Mouse (Mus musculus) heart, embryonic 15.5 days (tissue): ENCODE results near the gene Dhx35. TPM values are rescaled to one million over a fixed set of nuclear protein-coding genes. Genes with fewer than 3 reads are reported as not detected.

Experiments used
- ATAC-seq: fragments of 200-750 bp; cut with Nextera tagmentation; replicated peaks from 2 replicates; pipeline ENCODE4 v1.8.0; 2017; ENCODE audit warnings: low read depth, moderate TSS enrichment; ENCODE audit not compliant: insufficient number of reproducible peaks, insufficient read depth, low FRiP score
- H3K27ac ChIP-seq: fragments of 300-500 bp; sonication (generic); 2 replicates; pipeline ENCODE4 v1.5.1; 2015; ENCODE audit warnings: mild to moderate bottlenecking, inconsistent platforms
- H3K27me3 ChIP-seq: fragments of 300-500 bp; sonication (generic); 2 replicates; pipeline ENCODE4 v1.6.1; 2015; ENCODE audit warnings: inconsistent platforms
- H3K36me3 ChIP-seq: fragments of 300-500 bp; sonication (generic); 2 replicates; pipeline ENCODE4 v1.6.1; 2015; ENCODE audit warnings: mild to moderate bottlenecking, inconsistent platforms
- H3K4me1 ChIP-seq: fragments of 300-500 bp; sonication (generic); replicated peaks from 2 replicates; pipeline ENCODE4 v1.6.1; 2015; ENCODE audit warnings: inconsistent platforms
- H3K4me2 ChIP-seq: fragments of 300-500 bp; sonication (generic); 2 replicates; pipeline ENCODE4 v1.6.1; 2015; ENCODE audit warnings: inconsistent platforms, mild to moderate bottlenecking, moderate library complexity
- H3K4me3 ChIP-seq: fragments of 300-500 bp; sonication (generic); 2 replicates; pipeline ENCODE4 v1.5.1; 2015; ENCODE audit warnings: mild to moderate bottlenecking, inconsistent platforms
- H3K9ac ChIP-seq: fragments of 300-500 bp; sonication (generic); 2 replicates; pipeline ENCODE4 v1.6.1; 2015; ENCODE audit warnings: mild to moderate bottlenecking, inconsistent platforms
- H3K9me3 ChIP-seq: fragments of 300-500 bp; sonication (generic); replicated peaks from 2 replicates; pipeline ENCODE4 v1.6.1; 2016; ENCODE audit warnings: inconsistent platforms
- WGBS: fragments of 180-500 bp; shearing (Covaris S2); methylation state at CpG from one replicate; pipeline ENCODE4 v1.1.7; 2015; ENCODE audit warnings: mixed read lengths; 5-methylcytosine and 5-hydroxymethylcytosine counted together
- polyA plus RNA-seq: library from polyadenylated mRNA; unstranded; fragments of >200 nt; fragmentation: Nextera tagmentation; extraction: Ambion mirVana; gene quantifications from 2 replicates; pipeline ENCODE4 v1.2.1, GENCODE M21; 2015

The Dhx35 gene
- polyA plus RNA-seq, 1 experiment from 2014 or later = 11.8 TPM

DNA sequence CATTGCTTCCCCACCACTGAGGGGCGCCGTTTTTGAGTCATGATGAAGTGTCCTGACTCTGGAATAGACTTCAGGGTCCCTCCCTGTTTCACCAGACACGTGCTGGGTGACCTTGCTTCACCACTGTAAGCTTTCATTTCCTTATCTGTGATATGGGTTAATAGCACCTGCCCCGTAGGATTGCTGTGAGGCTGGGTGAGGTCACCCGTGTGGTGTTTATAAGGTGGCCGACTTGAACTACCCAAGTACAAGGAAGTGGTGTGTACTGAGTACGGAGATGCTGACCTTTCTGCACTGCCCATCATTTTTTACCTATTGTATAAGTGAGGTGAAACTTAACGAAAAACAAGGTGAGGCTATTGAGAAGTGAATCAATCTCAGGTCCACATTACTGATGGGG lies 9.0 kb downstream of the Dhx35 start:
- no peak overlapping the region for H3K9ac ChIP-seq
- H3K27ac ChIP-seq = no peak overlapping the region
- H3K4me2 ChIP-seq = no peak overlapping the region
- H3K27me3 ChIP-seq = no peaks in the 10 kb centered on the region
- no peaks in the 10 kb centered on the region for H3K4me1 ChIP-seq
- 80% methylated on average over 8 of the region's 8 CpGs for WGBS
- H3K9me3 ChIP-seq = no peaks in the 10 kb centered on the region
- no peak for ATAC-seq
- no peak overlapping the region for H3K4me3 ChIP-seq
- H3K36me3 ChIP-seq = peaks cover 32% of the 10 kb centered on the region

DNA sequence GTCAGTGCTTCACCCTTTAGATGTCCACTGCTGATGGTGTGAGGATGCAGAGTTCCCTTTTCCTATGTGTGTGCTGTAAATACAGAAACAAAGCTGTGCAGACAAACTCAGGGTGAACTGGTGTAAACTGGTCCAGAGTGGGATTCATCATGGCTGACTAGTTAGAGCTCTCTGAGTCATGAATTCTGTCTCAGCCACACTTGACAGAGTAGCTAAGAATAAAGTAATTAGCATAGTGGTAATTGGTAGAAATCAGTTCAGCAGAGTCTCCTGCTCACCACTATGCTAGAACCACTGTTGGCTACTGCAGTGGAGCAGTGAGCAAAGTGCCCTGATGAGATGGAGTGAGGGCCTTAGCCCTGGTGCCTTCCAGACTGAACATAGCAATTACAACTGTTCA lies 21.1 kb downstream of the Dhx35 start:
- Histone ChIP-seq H3K9ac (no peak overlapping the region), H3K4me1 (no peaks in the 10 kb centered on the region), H3K27me3 (no peaks in the 10 kb centered on the region), H3K4me3 (no peak overlapping the region), H3K27ac (no peak overlapping the region), H3K4me2 (no peak overlapping the region), H3K9me3 (no peaks in the 10 kb centered on the region), H3K36me3 (peaks cover 48% of the 10 kb centered on the region)
- ATAC-seq = no peak

DNA sequence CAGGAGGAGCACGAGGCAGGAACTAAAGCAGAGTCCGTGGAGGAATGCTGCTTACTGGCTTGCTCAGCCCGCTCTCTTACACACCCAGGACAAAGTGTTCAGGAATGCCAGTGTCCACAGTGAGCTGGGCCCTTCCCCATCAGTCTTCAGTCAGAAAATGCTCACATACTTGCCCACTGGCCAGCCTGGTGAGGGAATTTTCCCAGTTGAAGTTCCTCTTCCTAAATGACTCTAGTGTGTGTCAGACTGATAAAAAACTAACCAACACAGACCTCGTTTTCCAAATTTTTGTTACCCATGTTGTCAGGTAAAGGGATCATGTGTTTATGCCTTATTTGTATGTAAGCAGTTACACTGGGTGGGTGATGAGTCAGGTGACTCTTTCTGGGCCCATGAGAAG lies 21.6 kb downstream of the Dhx35 start:
- WGBS = 86% methylated on average over 4 of the region's 4 CpGs
- Histone ChIP-seq H3K27me3 (no peaks in the 10 kb centered on the region), H3K4me3 (no peak overlapping the region), H3K27ac (no peak overlapping the region), H3K9ac (no peak overlapping the region), H3K4me2 (no peak overlapping the region), H3K36me3 (peaks cover 49% of the 10 kb centered on the region), H3K4me1 (no peaks in the 10 kb centered on the region), H3K9me3 (no peaks in the 10 kb centered on the region)
- ATAC-seq = no peak

DNA sequence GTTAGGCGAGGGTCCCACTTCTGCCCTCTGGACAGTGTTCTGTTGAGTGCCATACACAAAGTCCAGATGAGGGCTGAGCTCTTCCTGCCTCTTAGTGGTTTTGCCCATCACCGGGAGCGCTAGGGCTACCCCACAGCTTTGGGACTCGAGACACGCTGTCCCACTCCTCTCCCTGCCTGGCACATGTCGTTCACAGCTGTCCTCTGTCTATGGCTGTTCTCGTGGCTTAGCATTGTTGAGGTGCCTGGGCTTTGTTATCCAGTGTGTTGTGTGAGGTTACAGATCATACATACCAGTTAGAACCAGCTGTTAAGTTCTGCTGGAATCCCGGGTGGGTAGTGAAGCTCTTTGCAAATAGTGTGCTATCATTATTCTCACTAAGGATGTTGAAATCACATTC lies 23.1 kb downstream of the Dhx35 start:
- Histone ChIP-seq H3K9me3 (no peaks in the 10 kb centered on the region), H3K9ac (no peak overlapping the region), H3K27me3 (no peaks in the 10 kb centered on the region), H3K4me2 (no peak overlapping the region), H3K4me3 (no peak overlapping the region), H3K4me1 (no peaks in the 10 kb centered on the region), H3K36me3 (peaks cover 49% of the 10 kb centered on the region), H3K27ac (no peak overlapping the region)
- WGBS = 79% methylated on average over 8 of the region's 8 CpGs
- no peak for ATAC-seq

DNA sequence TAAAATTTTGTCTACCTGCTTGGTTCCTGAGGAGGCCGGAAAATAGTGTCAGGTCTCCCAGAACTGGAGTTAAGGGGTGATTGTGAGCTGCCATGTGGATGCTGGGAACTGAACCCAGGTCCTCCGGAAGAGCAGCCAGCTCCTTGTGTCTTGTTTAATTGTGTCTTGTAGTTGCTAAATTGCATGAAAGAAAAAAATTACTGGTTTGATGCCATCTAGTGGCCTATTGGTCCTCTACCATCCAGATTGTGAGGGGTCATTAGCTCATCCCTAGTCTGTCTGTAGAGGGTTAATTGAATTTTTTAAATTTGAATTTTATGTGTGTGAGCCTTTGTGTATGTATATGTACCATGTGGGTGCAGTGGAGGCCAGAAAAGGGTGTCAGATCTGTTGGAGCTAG lies 33.5 kb downstream of the Dhx35 start:
- no peak overlapping the region for H3K27ac ChIP-seq
- H3K4me1 ChIP-seq = peaks cover 4% of the 10 kb centered on the region
- H3K27me3 ChIP-seq = no peaks in the 10 kb centered on the region
- no peak overlapping the region for H3K4me2 ChIP-seq
- WGBS = 87% methylated on average over 2 of the region's 2 CpGs
- H3K4me3 ChIP-seq = no peak overlapping the region
- ATAC-seq = no peak
- H3K9me3 ChIP-seq = no peaks in the 10 kb centered on the region
- peaks cover 55% of the 10 kb centered on the region for H3K36me3 ChIP-seq
- H3K9ac ChIP-seq = no peak overlapping the region

DNA sequence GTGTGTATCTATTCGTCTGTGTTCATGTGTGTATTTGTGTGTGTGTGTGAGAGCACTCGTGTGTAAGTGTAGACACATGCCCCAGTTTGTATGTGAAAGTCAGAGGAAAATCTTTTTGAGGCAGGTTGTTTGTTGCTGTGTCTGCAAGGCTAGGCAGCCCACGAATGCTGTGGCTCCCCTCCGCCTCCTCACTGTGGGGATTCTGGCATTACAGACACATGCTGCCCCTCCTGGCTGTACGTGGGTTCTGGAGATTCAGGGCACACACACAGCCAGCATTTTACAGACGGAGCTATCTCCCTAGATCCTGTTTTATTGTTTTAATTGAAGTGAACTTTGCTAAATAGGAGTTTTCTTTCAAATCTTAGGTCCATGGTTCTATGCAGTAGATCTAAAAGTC lies 35.1 kb downstream of the Dhx35 start:
- no peak for ATAC-seq
- no peaks in the 10 kb centered on the region for H3K9me3 ChIP-seq
- no peak overlapping the region for H3K4me3 ChIP-seq
- H3K27ac ChIP-seq = no peak overlapping the region
- 80% methylated on average over 6 of the region's 6 CpGs for WGBS
- H3K4me1 ChIP-seq = peaks cover 10% of the 10 kb centered on the region
- H3K9ac ChIP-seq = no peak overlapping the region
- H3K36me3 ChIP-seq = peaks cover 69% of the 10 kb centered on the region
- no peaks in the 10 kb centered on the region for H3K27me3 ChIP-seq
- no peak overlapping the region for H3K4me2 ChIP-seq

DNA sequence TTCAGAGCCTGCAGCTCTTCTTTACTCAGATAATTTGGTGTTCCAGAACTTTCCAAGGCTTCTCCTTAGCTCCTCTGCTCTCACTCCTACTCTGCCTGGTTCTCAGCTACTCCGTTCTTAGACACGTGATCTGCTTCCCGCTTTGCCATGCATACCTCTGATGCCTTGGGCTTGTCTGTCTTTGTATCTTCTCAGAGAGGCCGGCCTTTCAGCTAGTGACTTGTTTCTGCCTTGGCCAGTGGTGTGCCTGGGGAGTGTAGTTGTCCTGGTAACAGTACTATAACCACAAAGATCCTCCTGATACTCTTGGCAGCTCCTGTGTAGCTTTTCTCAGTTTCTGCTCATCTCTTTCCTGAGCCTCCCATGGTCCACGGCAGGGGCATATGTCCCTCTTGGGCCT lies 38.6 kb downstream of the Dhx35 start:
- H3K4me3 ChIP-seq = no peak overlapping the region
- no peaks in the 10 kb centered on the region for H3K9me3 ChIP-seq
- H3K9ac ChIP-seq = no peak overlapping the region
- peak; percentile 49; the same call in 1 of the 2 replicates for ATAC-seq
- 42% methylated on average over 5 of the region's 5 CpGs for WGBS
- H3K4me1 ChIP-seq = peaks cover 10% of the 10 kb centered on the region
- H3K27ac ChIP-seq = no peak overlapping the region
- peaks cover 81% of the 10 kb centered on the region for H3K36me3 ChIP-seq
- H3K27me3 ChIP-seq = no peaks in the 10 kb centered on the region
- no peak overlapping the region for H3K4me2 ChIP-seq

DNA sequence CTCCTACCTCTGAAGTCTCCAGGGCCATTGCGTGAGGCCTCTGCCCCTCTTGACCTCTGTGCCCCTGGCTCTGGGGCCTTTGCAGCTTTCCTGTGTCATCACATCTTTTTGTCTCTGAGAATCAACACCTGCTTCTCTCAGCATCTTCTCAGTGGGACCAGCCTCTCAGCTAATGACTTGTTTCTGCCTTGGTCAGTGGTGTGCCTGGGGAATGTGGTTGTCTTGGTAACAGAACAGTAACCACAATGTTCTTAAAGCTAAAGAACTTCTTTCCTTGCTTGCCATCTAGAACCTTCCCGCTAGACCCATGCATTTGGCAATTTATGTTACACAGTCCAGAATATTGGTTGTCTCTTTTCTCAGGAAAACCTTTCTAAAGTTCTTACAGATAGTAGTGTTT lies 39.0 kb downstream of the Dhx35 start:
- H3K4me1 ChIP-seq = peaks cover 10% of the 10 kb centered on the region
- no peak overlapping the region for H3K9ac ChIP-seq
- no peak overlapping the region for H3K4me2 ChIP-seq
- H3K27ac ChIP-seq = no peak overlapping the region
- no peak for ATAC-seq
- no peak overlapping the region for H3K4me3 ChIP-seq
- H3K36me3 ChIP-seq = peaks cover 77% of the 10 kb centered on the region
- H3K9me3 ChIP-seq = no peaks in the 10 kb centered on the region
- 75% methylated on average over 2 of the region's 2 CpGs for WGBS
- no peaks in the 10 kb centered on the region for H3K27me3 ChIP-seq

DNA sequence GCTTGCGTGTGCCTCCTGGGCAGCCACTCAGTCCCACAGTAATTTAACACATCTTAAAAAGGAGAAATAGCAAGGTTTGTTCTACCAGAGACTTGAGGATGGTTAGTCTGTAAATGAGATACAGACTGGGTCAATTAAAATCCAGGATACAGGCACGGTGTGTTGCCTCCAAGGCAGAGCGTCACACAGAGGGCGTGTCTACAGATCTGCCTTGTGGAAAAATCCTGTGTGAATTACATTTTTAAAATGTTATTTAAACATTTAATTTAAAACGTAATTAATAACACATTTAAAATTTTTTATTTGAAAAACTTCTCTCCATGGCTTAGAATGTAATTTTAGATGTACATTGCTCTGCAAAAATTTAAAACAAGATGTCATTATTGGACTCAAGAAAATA lies 48.7 kb downstream of the Dhx35 start:
- peaks cover 11% of the 10 kb centered on the region; the same call in 1 of the 2 replicates for H3K4me1 ChIP-seq
- peaks cover 22% of the 10 kb centered on the region; the same call in 1 of the 2 replicates for H3K36me3 ChIP-seq
- H3K4me3 ChIP-seq = no peak overlapping the region
- H3K27ac ChIP-seq = no peak overlapping the region
- H3K9me3 ChIP-seq = no peaks in the 10 kb centered on the region
- no peak overlapping the region for H3K4me2 ChIP-seq
- 87% methylated on average over 5 of the region's 5 CpGs for WGBS
- H3K27me3 ChIP-seq = no peaks in the 10 kb centered on the region
- ATAC-seq = no peak
- no peak overlapping the region for H3K9ac ChIP-seq

DNA sequence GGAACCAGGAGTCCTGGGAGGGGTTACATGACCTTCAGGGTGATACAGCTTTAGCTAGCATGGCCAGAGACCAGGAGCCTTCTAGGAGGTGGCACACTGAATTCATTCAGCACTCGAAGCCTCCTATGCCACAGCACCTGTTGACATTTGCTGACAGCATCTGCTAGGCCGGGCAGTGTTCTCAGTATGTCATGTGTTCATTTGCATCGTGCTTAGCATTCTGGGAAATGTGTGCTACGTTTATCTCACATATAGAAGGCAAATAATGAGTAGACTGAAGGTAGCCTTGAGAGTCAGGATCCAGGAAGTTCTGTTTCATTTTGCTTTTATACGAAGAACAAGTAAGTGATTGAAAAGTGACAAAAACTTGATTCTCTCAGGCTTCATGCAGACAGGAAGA lies 50.4 kb downstream of the Dhx35 start:
- no peak overlapping the region for H3K27ac ChIP-seq
- H3K36me3 ChIP-seq = peaks cover 24% of the 10 kb centered on the region; the same call in 1 of the 2 replicates
- H3K4me1 ChIP-seq = peaks cover 11% of the 10 kb centered on the region; the same call in 1 of the 2 replicates
- H3K4me2 ChIP-seq = no peak overlapping the region
- H3K27me3 ChIP-seq = no peaks in the 10 kb centered on the region
- 85% methylated on average over 5 of the region's 5 CpGs for WGBS
- no peak overlapping the region for H3K4me3 ChIP-seq
- no peak overlapping the region for H3K9ac ChIP-seq
- no peak for ATAC-seq
- no peaks in the 10 kb centered on the region for H3K9me3 ChIP-seq

DNA sequence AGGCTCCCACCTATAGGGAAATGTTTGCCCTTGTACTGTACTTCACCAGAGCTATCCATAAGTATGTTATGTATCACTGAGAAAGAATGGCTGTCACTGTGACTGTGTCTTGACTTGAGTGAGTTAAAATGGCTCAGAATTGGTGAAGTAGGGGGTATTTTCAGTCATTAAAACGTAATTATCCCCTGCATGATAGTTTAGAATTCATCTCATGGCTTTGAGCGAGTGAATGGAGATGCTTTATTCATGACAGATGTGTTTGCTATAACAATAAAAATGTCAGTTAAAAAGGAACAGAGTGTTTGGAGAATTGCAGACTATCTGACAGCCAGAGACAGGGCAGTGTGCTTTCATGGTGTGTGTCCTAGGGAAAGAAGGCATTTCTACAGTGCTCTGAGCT lies 51.6 kb downstream of the Dhx35 start:
- Histone ChIP-seq H3K36me3 (peaks cover 21% of the 10 kb centered on the region; the same call in 1 of the 2 replicates), H3K4me1 (peaks cover 11% of the 10 kb centered on the region; the same call in 1 of the 2 replicates), H3K27me3 (no peaks in the 10 kb centered on the region), H3K9ac (no peak overlapping the region), H3K4me3 (no peak overlapping the region), H3K9me3 (no peaks in the 10 kb centered on the region), H3K4me2 (no peak overlapping the region), H3K27ac (no peak overlapping the region)
- ATAC-seq = no peak
- 83% methylated on average over 2 of the region's 2 CpGs for WGBS

DNA sequence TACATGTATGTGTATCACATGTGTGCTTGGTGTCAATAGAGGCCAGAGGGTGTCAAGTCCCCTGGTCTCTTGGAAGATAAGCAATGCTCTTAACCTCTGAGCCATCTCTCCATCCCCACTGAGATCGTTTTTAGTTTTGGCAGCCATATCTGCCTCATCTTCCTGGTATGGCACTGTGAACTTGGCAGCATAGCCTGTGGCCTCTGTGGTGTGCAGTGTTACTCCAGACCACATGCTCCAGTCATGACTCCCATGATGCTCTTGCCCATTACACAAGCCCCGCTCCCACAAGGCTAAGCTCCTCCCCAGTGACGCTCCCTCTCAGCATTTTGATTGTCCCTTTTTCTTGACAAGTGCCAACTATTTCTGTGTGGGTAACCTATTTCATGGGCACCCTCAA lies 53.4 kb downstream of the Dhx35 start:
- Histone ChIP-seq H3K4me3 (no peak overlapping the region), H3K27ac (no peak overlapping the region), H3K4me2 (no peak overlapping the region), H3K36me3 (peaks cover 12% of the 10 kb centered on the region; the same call in 1 of the 2 replicates), H3K9me3 (no peaks in the 10 kb centered on the region), H3K27me3 (no peaks in the 10 kb centered on the region), H3K4me1 (0 out of 2 replicates have a peak, but pooled peaks cover under 1% of the 10 kb centered on the region), H3K9ac (no peak overlapping the region)
- ATAC-seq = no peak
- 90% methylated on average over 3 of the region's 3 CpGs for WGBS
